Mouse (Mus musculus): ENCODE measurements around the gene Prr36.

DNA sequence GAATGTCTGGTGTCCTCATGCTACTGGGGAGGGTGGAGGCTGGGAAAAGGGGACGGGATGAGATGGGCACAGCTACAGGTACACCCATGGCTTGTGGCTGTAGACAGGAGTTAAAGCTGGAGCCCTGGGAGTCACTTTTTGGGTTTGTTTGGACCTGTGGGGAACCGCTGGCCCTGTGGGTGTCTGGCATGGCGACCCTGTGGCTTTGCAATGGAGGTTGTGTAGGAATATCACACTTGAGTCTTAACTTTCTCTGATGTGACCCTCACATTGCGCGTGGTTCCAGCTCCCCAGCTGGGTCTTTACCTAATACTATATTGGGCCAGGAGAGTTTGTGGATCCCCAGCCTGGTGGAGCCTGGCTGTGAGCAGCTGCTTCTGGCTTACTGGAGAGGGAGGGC lies 27.8 kb upstream of the Prr36 start:
- TF ChIP-seq POLR2A (IDR thresholded peaks at IDR 0.05; ENCODE audit: extremely low read depth, insufficient read depth, low read length) (no peak), CTCF (IDR thresholded peaks at IDR 0.05; ENCODE audit: low read depth, low read length) (no peak)

Measured in liver, adult 2 months (tissue).